Mouse (Mus musculus) right cerebral cortex, adult 2 months (tissue): ENCODE data around the gene Hp.

ENCODE experiments used
- DNase-seq, 2 experiments: peaks; one replicate each; pipeline ENCODE4 v3.0.0; 2021 to 2022; ENCODE audit warnings: low spot score in 2 of 2

Hp gene

GRCm38 (mm10) chr8:109578900-109579301, at the start of gene Hp:
Gene Hp, minus strand, starts transcription at chr8:109579172.
- DNase-seq: no peak

- DNase-seq: peak; percentile 33 to 46
Measured at GRCm38 (mm10) chr8:109628638-109629037, 49.7 kb upstream of the Hp start.

- no peak for DNase-seq
Measured at GRCm38 (mm10) chr8:109615569-109615968, 36.6 kb upstream of the Hp start.

GRCm38 (mm10) chr8:109614243-109615210, 35.6 kb upstream of the Hp start, which contains the start of gene Pkd1l3:
Gene Pkd1l3, plus strand, starts transcription at chr8:109614517.
- peak in 1 of 2 experiments; percentile 23 for DNase-seq

- no peak for DNase-seq
Measured at GRCm38 (mm10) chr8:109609153-109609502, 30.2 kb upstream of the Hp start.

GRCm38 (mm10) chr8:109608271-109609152, 29.5 kb upstream of the Hp start, which contains the start of gene Dhodh:
Gene Dhodh, minus strand, starts transcription at chr8:109608673.
- DNase-seq: peak; percentile 95 to 98

GRCm38 (mm10) chr8:109607650-109608049, 28.7 kb upstream of the Hp start:
- DNase-seq: no peak

- no peak for DNase-seq
Measured at GRCm38 (mm10) chr8:109606725-109607124, 27.8 kb upstream of the Hp start.

GRCm38 (mm10) chr8:109595854-109596253, 16.9 kb upstream of the Hp start:
- DNase-seq: peak; percentile 39 to 57

- DNase-seq: peak; percentile 16 to 41
Measured at GRCm38 (mm10) chr8:109593117-109593788, 14.3 kb upstream of the Hp start.

- DNase-seq: no peak
Measured at GRCm38 (mm10) chr8:109592164-109592563, 13.2 kb upstream of the Hp start.

GRCm38 (mm10) chr8:109591367-109591766, 12.4 kb upstream of the Hp start:
- DNase-seq: no peak

GRCm38 (mm10) chr8:109590901-109591300, 11.9 kb upstream of the Hp start:
- no peak for DNase-seq

GRCm38 (mm10) chr8:109586972-109587504, 8.1 kb upstream of the Hp start:
- no peak for DNase-seq

GRCm38 (mm10) chr8:109585652-109586051, 6.7 kb upstream of the Hp start:
- DNase-seq: no peak

- no peak for DNase-seq
Measured at GRCm38 (mm10) chr8:109584830-109585229, 5.9 kb upstream of the Hp start.

GRCm38 (mm10) chr8:109584293-109584692, 5.3 kb upstream of the Hp start:
- no peak for DNase-seq

- no peak for DNase-seq
Measured at GRCm38 (mm10) chr8:109576311-109576710, 2.7 kb downstream of the Hp start.

GRCm38 (mm10) chr8:109571139-109571538, 7.8 kb downstream of the Hp start:
- DNase-seq: no peak

- DNase-seq: peak; percentile 100
Measured at GRCm38 (mm10) chr8:109565498-109566333, 13.3 kb downstream of the Hp start, which contains the start of the genes Dhx38 and Txnl4b. Gene Dhx38, minus strand, starts transcription at chr8:109565861. Gene Txnl4b, plus strand, starts transcription at chr8:109565892.
